Mouse (Mus musculus) heart, postnatal 4 days (tissue): ENCODE data around the gene Slc25a48. TPM values are rescaled to one million over a fixed set of nuclear protein-coding genes. Genes with fewer than 3 reads are reported as not detected.

ENCODE experiments used
- DNase-seq: peaks from one replicate; pipeline ENCODE4 v3.0.0; 2021
- total RNA-seq, 2 experiments: library from RNA; stranded (reverse); gene quantifications; 2 replicates each; pipeline ENCODE4 v1.2.3; 2021

The Slc25a48 gene
- total RNA-seq, result under 1 TPM in 1 of 2 experiments, not detected in 1; 0.07 TPM

DNA sequence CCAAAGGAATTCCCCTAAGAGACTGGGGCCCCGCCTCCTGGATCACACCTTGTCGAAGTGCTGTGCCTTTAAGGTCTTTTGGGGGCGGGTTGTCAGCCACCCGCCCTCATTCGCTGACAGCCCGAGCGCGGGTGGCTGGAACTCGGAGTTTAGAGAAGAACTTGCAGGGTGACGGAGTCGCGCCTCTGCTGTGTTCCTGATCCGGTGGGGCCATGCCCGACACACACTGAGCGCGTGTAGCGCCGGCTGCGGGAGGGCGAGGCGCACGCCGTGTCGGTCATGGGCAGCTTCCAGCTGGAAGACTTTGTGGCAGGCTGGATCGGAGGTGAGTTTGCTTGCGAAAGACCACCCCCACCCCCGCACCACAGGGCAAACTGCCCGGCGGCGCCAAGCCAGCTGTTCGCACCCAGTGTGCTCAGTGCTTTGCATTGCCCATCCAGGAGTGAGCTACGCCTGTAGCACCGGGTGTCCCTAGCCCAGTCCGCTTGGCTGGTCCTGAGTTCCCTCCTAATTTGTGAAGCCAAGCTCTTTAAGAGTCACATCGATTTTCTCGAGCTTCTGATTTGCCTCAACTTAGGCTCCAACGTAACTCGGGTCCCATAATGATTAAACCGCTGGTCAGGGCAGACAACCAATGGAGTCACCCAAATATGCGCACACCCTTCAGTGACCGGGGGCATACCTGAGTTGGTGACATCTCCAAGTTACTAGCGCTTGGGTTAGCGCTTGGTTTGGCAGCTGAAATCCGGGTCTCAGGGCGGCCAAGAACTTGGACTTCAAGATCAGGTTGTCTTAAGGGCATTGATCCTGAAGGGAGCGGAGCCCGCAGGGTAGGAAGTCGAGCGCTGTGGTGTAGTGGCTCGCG, at the start of gene Slc25a48:
Slc25a48 (plus strand) TSS at position 145 of the 865 bp plus-strand sequence.
- peak; percentile 27 for DNase-seq

DNA sequence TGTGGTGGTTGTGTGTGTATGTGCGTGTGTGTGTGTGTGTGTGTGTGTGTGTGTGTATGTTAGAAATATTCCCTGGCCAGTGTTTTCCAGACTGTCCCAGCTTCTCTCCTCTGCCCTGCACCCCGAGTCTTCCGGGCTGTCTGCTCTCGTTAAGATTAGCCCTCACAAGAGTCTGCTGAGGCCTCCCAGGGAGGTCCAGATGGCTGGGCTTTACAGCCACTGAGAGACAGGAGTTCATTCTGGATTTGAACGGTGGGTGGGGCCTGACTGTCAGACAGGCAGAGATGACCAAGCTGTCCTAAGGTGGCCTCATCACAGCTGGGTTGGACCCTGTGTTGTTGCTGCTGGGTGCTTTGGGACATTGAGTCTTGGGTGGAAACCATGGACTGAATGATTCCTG, 40.6 kb upstream of the Slc25a48 start:
- DNase-seq, result peak; percentile 37

DNA sequence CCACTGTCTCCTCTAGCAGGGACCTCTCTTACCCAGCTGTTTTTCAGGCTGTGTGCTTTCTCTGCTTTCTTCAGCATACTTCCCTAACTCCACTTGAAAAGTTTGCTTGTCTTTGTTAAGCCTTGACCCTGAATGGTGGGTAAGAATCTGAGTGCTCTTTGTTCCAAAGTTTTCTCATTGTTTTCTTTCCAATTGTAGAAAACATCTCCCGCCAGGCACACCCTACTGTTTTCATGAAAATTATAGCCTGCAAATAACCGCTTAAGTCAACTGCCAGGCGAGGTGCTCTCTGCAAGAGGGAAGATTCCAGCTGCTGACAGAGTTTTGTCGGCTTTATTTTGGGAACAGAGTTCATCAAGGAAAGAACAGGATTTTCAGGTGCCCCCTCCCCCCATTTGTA, 37.0 kb upstream of the Slc25a48 start:
- DNase-seq, result no peak

DNA sequence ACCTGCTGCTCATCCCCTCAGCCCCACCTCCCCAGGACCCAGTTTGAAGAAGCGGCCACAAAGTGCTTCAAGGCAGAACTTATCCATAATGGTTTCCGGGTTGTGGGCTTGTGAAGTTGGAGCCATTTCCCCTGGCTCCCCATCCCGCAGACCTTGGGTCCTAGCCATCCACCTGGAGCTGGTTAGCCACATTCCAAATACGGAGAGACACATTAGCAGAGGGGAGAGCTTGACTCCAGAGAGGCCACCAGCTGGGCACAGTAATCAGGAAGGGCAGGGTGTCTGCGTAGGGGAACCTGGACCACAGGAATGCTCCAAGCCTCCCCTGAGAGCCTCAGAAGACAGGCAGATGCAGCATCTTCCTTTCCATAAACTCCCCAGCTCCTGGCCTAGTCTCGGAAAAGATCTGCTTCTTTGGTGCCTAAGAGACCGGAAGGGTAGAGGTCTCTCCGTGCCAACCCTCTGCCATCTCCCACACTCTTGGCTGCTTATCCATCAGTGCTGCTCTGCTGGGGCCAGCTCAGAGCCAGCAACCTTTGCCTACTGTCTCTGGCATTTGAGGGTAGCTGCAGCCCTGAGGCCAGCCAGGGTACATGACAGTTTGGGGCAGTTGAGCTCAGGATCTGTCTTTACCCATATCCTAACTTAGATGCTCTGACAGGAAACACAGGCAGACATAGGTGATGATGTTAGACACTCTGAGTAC, 34.6 kb upstream of the Slc25a48 start:
- DNase-seq, result no peak

DNA sequence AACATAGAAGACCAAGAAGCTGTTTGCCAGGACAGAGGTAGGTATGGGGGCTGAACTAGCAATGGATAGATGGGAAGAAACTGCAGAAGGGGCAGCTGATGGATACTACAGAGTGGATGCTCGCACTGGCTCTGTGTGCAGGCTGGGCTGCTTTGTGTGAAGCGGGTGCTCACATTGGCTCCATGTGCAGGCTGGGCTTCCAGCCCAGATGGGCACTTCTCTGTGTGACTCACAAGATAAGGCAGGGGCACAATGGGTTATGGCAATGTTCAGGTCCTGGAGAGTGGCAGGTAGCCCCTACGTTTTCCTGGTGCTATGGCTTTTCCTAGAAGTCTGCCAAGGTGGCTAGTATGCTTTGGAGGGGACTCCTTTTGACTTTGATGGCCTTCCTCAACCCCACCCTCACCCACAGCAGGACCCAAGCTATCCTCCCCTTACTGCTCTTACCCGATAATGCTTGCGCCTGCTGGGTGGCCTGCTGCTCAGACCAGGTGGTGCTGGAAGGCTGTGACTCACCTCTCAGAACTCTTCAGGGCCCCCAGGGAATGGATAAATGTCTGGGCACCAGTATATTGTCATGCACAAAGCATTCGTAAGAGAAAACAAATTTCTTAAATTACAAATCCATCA, 33.5 kb upstream of the Slc25a48 start:
- DNase-seq, result no peak

DNA sequence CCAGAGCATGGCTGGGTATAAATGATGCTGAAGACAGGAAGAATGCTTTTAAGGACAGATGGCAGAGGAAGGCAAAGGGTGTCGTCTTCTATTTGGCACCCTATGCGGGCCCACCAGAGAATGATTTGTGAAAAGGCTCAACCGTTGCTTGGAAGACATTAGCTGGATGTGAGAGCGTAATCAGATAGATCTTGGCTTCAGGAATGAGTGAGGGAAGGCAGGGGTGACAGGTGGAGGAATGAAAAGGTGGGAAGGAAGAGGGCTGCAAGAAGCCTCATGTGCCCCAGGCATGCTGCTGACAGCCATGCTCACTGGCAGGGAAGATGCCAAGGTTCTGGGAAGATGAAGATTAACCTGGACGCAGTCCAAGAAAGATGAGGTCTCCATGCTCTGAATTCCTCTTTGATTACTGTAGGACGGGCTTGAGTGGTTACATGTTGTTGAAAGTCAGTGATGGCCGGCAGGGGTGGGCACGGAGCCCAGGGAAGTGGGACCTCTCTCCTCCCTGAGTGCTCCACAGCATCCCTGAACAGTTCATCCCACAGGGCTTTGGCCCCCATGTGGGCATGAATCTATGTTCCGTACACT, 25.8 kb upstream of the Slc25a48 start:
- DNase-seq, result no peak

DNA sequence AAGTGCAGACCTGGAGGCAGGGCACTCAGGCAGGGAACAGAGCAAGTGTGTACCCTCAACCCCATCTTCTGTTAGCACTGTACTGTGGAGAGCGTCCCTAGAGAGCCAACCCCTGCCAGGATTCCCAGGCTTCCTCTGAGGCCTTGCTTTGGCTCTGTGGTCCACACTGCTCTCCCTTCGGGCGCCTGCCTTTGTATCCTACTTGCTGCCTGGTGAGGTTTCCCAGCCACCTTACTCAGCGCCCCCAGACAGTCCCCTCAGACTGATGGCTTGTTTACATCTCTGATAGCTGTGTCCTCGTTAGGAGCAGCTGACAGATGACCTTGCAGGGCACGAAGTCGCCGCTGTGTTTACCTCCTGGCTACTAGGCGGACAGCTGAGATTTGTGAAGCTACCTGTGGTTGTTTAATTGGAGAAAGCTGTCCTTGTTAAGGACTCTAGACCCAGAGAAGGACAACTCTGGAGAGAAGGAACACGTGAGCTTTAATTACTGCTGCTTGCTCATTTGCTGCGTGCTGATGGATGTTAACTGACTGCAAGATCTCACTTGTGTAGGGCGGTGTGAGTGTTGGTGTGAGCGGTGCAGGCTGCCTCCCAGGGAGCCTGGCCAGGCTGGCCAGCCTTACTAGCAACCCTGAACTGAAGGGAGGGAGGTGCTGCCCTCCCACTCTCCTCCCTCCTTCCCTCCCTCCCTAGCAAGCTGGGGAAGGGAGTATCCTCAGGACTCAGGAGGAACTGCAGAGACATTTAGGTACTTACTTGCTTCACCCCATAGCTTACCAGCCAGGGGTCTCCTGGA, 19.3 kb upstream of the Slc25a48 start:
- DNase-seq, result no peak

DNA sequence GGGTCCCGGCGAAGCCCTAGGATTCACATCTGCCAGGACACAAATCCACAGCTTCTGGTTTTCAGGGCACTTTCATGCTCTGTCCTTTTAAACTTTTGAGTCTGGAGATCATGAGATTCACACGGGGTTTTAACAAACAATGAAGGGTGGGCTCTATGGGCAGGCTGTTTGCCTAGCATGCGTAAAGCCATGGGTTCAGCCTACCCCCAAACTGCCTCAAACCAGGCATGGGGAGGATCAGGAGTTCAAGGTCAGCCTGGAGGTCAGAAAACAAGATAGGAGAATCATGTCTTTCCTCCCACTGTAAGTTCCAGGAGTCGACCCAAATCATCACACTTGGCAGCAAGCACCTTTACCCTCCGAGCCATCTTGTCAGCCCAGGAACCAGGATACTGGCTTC, 18.6 kb upstream of the Slc25a48 start:
- no peak for DNase-seq

DNA sequence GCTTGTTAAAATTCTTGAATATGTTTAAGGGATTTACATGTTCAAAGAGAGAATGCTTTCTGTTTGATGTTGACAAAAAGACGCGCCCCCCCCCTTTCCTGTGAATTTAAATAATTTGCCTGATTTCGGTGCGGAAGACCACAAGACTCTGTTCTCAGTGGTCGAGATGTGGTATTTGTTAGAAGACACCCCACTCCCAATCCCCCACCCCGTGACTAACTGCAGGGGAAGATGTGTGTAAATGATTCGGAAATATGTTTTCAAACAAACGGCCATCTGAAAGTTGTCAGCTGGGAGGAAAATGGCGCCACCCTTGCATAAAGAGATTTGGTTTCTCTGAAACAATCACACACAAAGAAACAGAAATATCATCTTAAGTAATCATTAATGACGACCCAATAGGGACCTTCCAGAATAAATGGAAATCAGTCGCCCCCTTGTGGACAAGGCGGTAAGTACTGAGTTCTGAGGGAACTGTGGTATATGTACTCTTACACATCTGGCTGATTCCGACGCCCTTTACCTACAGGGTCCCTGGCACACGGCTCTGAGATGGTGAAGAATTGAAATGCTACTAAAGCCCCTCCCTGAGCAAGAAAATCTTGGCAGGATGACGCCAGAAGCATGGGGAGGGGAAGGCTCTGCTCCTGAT, 16.0 kb upstream of the Slc25a48 start:
- DNase-seq, result peak; percentile 82

DNA sequence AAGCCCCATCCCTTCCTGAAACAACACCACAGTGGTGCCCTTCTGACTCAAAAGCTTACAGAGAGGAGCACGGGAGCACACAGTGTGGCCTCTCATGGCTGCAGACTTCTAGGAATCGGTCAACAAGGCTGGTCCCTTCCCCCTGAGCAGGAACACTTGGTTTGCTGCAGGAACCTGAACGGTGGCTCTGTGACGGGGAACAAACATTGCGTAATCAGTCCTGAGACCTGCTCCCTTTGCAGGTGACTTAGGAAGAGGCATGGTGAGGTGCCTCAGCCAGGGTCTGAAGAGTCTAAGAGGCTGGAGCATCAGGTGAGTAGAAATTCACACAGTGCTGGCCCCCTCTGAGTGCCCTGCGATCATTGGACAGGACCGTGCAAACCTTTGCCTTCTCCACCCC, 12.2 kb upstream of the Slc25a48 start:
- no peak for DNase-seq

DNA sequence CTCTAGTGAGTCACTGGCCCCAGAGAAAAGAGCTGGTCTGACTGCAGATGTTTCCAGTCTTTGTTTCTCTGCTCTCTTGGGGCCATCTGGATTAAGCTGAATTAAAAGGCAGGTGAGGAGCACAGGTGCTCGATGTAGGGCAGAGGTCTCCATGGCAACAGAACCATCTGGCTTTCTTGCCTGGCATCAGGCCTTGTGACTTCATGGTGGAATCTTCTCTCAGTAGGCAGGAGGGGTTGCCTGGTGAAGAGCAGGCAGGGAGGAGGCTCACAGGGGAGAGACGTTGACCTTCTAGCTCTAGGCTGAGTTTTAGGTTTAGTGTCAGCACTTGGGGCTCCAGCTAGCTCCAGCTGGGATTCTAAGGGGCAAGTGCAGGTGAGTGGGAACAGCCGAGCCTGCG, 11.8 kb upstream of the Slc25a48 start, which contains the start of gene Gm3045:
Gm3045 (plus strand) TSS at position 230 of the 400 bp plus-strand sequence.
- no peak for DNase-seq

DNA sequence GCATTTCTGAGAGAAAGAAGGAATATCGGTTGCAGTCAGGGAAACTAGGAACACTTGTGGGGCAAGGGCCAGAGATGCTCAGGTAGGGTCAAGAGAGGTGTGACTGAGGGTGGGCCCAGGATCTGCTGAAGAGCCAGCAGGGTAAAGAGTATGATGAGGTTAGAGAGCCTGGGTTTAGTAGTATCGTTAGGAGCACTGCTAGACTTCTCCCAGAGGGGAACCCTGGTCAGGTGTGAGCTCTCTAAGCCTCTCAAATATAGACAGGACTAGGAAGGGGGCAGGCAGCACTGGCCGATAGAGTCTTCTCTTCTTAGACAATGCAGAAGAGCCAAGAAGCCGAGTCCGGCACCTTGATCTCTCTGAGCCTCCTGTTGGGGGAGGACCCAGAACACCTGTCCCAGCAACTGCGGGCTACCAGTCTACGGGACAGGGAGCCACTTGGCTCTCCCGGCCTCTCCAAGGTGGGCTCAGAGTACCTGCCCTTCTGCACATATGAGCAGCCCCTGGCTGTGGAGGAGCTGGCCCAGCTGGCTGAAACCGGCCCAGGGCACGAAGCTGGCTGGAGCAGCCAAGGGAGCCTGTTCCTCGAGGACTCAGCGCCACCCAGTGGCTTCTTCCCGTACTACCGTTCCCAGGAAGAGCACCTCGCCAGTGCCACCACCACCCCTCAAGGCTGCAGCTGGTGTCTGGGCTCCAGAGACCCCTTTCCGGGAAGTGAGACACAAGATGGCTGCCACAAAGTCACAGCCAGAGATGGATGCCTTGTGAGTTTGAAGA, 9.2 kb upstream of the Slc25a48 start:
- DNase-seq, result peak; percentile 84

DNA sequence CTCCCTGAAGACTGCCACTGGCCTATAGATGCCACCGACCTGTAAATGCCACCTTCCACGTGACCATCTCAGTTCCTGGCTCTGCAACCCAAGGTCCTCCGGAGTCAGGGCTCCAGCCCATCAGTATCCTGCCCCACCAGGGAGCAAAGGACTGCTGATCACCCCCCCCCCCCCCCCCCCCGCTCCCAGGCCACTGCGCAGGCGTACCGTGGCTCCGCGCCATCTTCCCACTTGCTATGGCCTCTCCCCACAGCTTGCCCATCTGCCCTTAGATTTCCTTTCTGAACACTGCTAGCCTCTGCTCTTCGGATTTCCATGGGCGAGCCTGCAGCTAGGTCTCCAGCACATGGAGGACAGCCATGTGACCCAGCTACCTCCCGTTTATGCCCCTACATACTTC, 5.7 kb upstream of the Slc25a48 start:
- no peak for DNase-seq

DNA sequence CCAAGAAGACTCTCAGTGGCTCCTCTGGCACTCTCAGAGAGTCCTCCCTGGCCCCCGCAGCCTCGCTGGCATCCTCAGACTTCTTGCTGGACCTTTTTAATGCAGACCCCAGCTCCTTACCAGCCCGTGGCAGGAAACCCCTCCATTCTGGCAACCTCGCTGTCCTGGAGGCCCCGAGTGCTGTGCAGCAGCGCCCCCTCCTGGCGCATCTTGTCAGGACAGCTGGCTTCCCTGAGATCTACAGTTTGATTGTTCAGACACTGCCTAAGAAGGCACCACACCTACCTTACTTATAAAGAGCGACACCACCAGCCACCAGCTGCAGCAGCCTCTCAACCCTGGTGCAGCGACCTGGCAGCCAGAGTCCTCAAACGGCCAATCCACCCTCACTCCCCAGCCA, 4.7 kb upstream of the Slc25a48 start:
- peak; percentile 65 for DNase-seq

DNA sequence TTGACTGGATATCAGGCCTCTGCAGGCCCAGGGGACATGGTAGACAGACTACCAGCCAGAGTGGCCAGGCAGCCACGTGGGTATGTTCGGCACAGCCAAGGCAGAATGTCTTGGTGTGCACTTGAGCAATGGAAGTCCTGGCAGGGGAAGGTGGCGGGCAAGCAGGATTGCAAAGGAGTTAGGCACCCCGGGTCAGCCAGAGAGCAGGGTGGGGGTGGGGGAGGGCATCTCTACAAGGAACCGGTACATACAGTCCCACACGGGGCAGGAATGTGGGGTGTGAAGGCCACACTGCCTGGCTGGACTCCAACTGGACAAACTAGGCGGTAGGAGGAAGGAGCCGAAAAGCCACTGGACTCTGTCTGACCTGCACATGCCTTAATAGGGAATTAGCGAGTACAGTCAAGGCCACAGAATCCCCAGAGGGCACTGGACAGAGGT, 3.8 kb upstream of the Slc25a48 start:
- no peak for DNase-seq

DNA sequence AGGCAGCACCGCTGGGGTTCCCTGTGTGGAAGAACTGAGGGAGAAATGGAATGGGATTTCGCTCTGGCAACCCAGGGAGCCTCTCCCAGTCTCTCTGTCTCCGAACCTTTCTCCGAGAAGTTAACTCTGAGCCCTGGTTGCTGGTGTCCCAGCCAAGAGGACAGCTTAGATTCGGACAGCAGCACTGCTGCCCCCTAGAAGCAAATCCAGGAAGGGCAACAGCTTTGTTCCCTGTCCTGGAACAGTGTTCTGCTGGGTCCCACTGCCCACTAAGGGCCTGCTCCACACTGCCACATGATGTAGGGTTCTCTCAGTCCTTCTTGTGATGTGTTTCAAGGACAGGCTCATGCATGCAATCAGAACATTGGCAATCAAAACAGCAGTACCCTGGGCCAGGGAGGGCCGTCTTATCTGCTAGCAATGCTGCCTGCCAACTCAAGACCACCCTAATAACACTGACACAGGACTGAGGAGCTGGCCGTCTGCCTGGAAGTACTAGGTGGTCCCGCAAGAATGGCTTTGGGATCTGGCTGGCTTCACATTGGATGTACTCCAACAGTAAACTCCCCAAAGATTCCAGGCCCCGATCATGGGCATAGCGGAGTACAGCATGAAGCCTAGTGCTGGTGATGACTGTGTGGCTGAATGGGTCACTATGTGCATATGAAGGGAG, 2.4 kb upstream of the Slc25a48 start:
- no peak for DNase-seq

DNA sequence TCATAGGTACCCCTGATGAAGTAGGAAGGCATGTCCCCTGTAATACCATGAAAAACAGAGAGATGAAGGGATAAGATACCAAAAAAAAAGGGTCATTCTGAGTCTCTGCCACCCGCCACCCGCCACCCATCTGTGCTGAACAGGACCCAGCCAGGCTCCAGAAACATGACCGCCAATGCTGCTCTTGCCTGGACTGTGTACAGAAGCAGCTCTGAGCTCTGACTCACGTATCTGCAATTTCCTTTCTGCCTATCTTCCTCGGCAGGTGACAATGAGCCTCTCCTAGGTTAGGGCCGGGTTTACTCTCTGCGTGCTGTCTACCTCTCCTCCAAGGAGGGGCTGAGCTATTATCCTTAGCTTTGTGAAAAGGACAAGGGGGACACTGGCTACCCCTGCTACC, 5.3 kb downstream of the Slc25a48 start:
- no peak for DNase-seq

DNA sequence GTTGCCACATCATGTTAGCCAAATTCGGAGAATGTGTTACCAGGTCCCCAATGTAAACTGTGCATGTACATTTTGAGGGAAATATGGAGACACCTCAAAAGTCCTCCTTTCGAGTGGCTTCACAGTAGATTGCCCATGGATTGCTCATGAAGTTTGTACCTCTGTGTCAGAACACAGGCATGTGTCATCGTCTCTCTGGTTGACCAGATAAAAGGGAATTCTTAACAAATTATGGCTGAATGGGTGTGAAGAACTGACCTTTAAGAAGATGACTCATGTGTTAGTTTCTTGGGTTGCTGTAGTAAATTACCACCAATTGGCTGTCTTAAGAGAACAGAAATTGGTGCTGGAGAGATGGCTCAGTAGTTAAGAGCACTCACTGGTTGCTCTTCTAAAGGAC, 6.0 kb downstream of the Slc25a48 start:
- DNase-seq, result no peak

DNA sequence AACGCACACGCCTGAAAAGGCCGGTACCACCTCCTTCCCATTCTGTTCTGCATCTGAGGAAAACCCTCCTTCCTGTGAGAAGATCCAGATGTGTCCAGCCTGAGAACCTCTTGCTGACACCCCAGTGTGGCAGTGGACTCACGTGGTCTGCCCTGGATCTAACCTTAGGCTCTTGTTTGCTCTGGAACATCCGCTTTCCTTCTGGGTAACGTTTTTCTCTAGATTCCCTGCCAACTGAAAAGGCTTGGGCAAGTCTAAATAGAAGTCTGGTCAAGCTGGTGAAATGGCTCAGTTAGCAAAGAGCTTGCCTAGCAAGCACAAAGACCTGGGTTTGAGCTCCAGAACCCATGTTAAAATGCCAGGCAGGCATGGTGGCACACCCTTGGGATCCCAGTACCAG, 6.8 kb downstream of the Slc25a48 start:
- no peak for DNase-seq
